Mouse (Mus musculus) spleen, adult 2 months (tissue): ENCODE results near the gene Garnl3. TPM values are rescaled to one million over a fixed set of nuclear protein-coding genes. Genes with fewer than 3 reads are reported as not detected.

Experiments
- DNase-seq, 2 experiments: peaks; one replicate each; pipeline versions ENCODE4 v3.0.0 to v3.0.0-alpha.2; 2012 to 2021; ENCODE audit warnings: low spot score in 2 of 2, low read depth in 1 of 2
- H3K27ac ChIP-seq: fragments of 200-500 bp; 2 replicates; pipeline ENCODE4 v1.5.1; 2012; ENCODE audit warnings: low read length, inconsistent platforms; ENCODE audit not compliant: insufficient read depth
- H3K27me3 ChIP-seq: fragments of 200-500 bp; 2 replicates; pipeline ENCODE4 v1.6.1; 2012; ENCODE audit warnings: mild to moderate bottlenecking, moderate library complexity, low read length, inconsistent platforms; ENCODE audit not compliant: control insufficient read depth, insufficient read depth
- H3K36me3 ChIP-seq: fragments of 200-500 bp; 2 replicates; pipeline ENCODE4 v1.6.1; 2012; ENCODE audit warnings: mild to moderate bottlenecking, low read length, inconsistent platforms; ENCODE audit not compliant: control insufficient read depth, insufficient read depth
- H3K4me1 ChIP-seq: fragments of 200-500 bp; 2 replicates; pipeline ENCODE4 v1.6.1; 2011; ENCODE audit warnings: inconsistent platforms; ENCODE audit not compliant: control insufficient read depth, insufficient read depth, insufficient read length
- H3K4me3 ChIP-seq: fragments of 200-500 bp; 2 replicates; pipeline ENCODE4 v1.5.1; 2011; ENCODE audit warnings: mild to moderate bottlenecking, inconsistent platforms; ENCODE audit not compliant: insufficient read depth, insufficient read length; ENCODE audit errors: extremely low read depth
- CTCF ChIP-seq: fragments of 200-500 bp; IDR thresholded peaks from 2 replicates; pipeline ENCODE4 v1.5.1; 2011; ENCODE audit warnings: mild to moderate bottlenecking, inconsistent platforms; ENCODE audit not compliant: insufficient read depth, insufficient read length, insufficient replicate concordance; ENCODE audit errors: extremely low read depth
- POLR2A ChIP-seq: fragments of 200-500 bp; IDR thresholded peaks from 2 replicates; pipeline ENCODE4 v1.6.1; 2011; ENCODE audit warnings: low read depth, low read length, inconsistent platforms
- WGBS: fragments of 180-500 bp; shearing (Covaris S2); methylation state at CpG from one replicate; pipeline ENCODE4 v1.1.7; 2018; 5-methylcytosine and 5-hydroxymethylcytosine counted together
- polyA plus RNA-seq: library from polyadenylated mRNA; depleted of rRNA; stranded (reverse); fragments of >200 nt; gene quantifications from 2 replicates; pipeline ENCODE4 v1.2.3, GENCODE M21; 2012

The Garnl3 gene
- polyA plus RNA-seq, 1 experiment, result 1.9 TPM

GRCm38 (mm10) chr2:33136366-33136765, 4.9 kb upstream of the Garnl3 start:
- 0 out of 2 replicates have a peak, but pooled peaks cover 3% of the 10 kb centered on the region for H3K36me3 ChIP-seq
- no peak overlapping the region for H3K27ac ChIP-seq
- WGBS, result 96% methylated on average over 6 of the region's 6 CpGs
- H3K4me1 ChIP-seq, result no peaks in the 10 kb centered on the region
- H3K4me3 ChIP-seq, result no peak overlapping the region
- TF ChIP-seq POLR2A (no peak), CTCF (no peak)
- H3K27me3 ChIP-seq, result no peaks in the 10 kb centered on the region
- DNase-seq, result no peak

GRCm38 (mm10) chr2:33134766-33135490, 3.5 kb upstream of the Garnl3 start:
- DNase-seq, result peak in 1 of 2 experiments; percentile 2
- TF ChIP-seq CTCF, result no peak
- TF ChIP-seq POLR2A, result no peak
- Histone ChIP-seq H3K36me3 (0 out of 2 replicates have a peak, but pooled peaks cover 3% of the 10 kb centered on the region), H3K27me3 (no peaks in the 10 kb centered on the region), H3K4me3 (no peak overlapping the region), H3K27ac (no peak overlapping the region), H3K4me1 (peaks cover 5% of the 10 kb centered on the region)
- 84% methylated on average over 7 of the region's 7 CpGs for WGBS

- Histone ChIP-seq H3K27ac (no peak overlapping the region), H3K4me1 (peaks cover 8% of the 10 kb centered on the region), H3K4me3 (no peak overlapping the region), H3K27me3 (no peaks in the 10 kb centered on the region), H3K36me3 (0 out of 2 replicates have a peak, but pooled peaks cover 1% of the 10 kb centered on the region)
- no peak for DNase-seq
- TF ChIP-seq POLR2A, result no peak
- TF ChIP-seq CTCF, result no peak
- WGBS, result 11% methylated on average over 7 of the region's 7 CpGs
Measured at GRCm38 (mm10) chr2:33132306-33132705, 852 bp upstream of the Garnl3 start.

GRCm38 (mm10) chr2:33130526-33131483, 649 bp downstream of the Garnl3 start:
- Histone ChIP-seq H3K27me3 (no peaks in the 10 kb centered on the region), H3K27ac (no peak overlapping the region), H3K36me3 (no peaks in the 10 kb centered on the region), H3K4me1 (peaks cover 8% of the 10 kb centered on the region), H3K4me3 (peak overlapping the region; percentile 63)
- TF ChIP-seq POLR2A, result no peak
- TF ChIP-seq CTCF, result no peak
- WGBS, result under 1% methylated on average over 54 of the region's 55 CpGs
- DNase-seq, result peak; percentile 91 to 96

GRCm38 (mm10) chr2:33130141-33130525, 1.3 kb downstream of the Garnl3 start:
- DNase-seq, result no peak
- WGBS, result under 1% methylated on average over 33 of the region's 33 CpGs
- Histone ChIP-seq H3K36me3 (no peaks in the 10 kb centered on the region), H3K4me1 (peaks cover 8% of the 10 kb centered on the region), H3K27me3 (no peaks in the 10 kb centered on the region), H3K4me3 (peak overlapping the region; percentile 63), H3K27ac (no peak overlapping the region)
- TF ChIP-seq POLR2A (no peak), CTCF (no peak)

- Histone ChIP-seq H3K4me1 (peaks cover 8% of the 10 kb centered on the region), H3K36me3 (no peaks in the 10 kb centered on the region), H3K4me3 (peak overlapping the region; percentile 63), H3K27me3 (no peaks in the 10 kb centered on the region), H3K27ac (no peak overlapping the region)
- WGBS, result 6% methylated on average over 10 of the region's 10 CpGs
- peak in 1 of 2 experiments; percentile 26 for DNase-seq
- no peak for TF ChIP-seq CTCF
- TF ChIP-seq POLR2A, result no peak
Measured at GRCm38 (mm10) chr2:33129696-33130095, 1.8 kb downstream of the Garnl3 start.
